Mouse (Mus musculus): ENCODE results near the gene Mylk3.

Gene Mylk3

DNA sequence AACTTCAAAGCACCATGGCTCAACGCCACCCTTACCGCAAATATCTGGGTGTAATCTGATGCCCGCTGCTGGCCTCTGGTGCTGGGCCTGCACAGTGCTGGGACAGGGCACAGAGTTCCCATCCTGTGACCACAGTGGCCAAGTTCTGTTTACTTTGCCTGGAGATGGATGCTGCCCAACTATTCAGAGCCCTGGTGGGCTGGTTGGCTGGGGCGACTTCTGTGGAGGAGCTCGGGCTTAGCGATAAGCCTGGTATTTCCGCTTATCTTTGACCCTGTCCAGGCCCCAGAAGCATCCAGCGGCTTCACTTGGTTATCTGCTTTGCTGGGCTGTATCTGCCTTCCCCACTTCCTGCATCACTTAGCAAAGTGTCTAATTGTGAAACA lies 5.3 kb downstream of the Mylk3 start:
- DNase-seq, result no peak

DNA sequence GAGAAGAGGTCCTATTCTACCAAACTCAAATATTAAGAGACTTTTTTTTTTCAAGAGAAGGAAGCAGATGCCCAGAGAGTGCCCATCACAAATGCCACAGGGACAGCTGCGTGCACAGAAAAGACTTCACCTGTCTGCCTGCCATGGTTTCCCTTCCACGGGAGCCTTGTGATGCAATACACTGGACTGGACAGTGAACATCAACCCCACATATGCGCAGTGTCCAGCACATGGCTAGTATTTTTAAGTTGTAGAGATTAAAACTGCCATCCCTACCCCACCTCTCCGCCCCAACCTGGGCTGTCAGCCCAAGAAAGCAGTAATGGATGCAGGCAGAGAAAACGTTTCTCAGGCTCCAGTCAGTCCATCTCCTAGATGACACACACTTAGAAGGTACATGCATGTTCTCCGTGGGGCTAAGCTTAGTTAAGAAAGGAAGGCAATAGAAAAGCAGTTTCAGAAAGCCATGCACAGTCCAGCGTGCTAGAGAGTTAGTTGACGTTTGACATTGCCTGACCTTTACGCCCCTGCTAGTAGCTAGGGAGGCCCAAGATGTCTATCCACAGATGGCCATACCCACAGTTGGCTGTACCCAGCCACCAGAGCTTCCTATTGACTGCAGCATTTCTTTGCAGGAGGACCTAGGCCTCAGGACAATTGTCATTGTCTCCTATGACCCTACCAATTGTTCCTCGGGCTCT lies 5.9 kb downstream of the Mylk3 start:
- DNase-seq, result no peak

DNA sequence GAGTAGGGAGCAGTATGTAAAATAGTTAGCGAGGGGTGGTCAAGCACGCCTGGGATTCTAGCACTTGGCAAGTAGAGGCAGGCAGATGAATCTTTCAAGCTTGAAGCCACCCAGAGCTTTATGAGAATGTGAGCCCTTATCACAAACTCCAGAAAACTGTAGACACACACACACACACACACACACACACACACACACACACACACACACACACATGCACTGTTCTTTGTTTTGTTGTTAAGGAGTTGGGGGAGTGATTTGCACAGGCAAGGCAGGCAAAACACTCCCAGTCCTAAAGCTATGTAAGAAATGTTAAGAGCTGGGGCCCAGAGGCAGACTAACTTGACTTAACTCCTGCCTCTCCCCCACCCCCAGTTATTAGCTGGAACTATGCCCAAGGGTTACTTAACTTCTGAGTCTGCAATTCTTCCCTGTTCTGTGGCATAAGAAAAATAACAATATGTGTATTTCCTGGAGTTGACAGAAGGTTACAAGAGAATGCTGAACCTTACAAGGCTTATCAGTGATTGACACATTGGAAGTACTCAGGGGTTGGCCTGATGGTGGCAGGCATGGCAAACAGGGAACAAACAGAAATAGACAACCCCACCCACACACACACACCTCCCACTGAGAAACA lies 6.9 kb downstream of the Mylk3 start:
- DNase-seq, result no peak

DNA sequence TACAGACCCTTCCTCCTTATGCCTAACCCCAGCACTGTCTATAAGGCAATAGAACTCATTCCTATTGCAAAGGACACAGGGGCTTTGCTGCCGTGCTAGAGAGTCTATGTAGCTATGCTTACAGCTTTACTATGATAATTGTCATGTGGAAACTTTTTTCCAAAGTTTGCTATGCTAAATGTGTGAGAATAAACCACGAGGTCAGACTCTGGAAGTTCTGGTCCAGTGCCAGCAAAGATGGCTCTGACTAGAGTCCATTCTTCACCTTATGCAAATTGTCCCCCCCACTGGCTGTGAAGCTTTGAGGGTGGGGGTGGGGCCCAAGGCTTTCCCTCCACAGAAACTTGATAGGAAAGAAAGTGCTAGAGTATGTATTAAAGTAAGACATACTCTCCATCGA lies 9.6 kb downstream of the Mylk3 start:
- no peak for DNase-seq

DNA sequence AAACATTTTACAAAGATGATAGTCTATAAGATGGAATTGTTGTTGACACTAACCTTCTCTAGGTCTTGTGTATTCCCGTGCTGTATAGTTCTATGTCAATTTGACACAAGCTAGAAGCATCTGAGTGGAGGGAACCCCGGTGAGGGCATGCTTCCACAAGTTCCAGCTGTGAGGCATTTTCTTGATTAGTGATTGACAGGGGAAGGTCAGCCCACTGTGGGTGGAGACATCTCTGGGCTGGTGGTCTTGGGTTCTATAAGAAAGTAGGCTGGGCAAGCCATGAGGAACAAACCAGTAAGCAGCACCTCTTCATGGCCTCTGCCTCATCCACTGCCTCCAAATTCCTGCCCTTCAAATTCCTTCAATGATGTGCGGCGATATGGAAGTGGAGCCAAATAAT lies 11.9 kb downstream of the Mylk3 start:
- DNase-seq, result no peak

DNA sequence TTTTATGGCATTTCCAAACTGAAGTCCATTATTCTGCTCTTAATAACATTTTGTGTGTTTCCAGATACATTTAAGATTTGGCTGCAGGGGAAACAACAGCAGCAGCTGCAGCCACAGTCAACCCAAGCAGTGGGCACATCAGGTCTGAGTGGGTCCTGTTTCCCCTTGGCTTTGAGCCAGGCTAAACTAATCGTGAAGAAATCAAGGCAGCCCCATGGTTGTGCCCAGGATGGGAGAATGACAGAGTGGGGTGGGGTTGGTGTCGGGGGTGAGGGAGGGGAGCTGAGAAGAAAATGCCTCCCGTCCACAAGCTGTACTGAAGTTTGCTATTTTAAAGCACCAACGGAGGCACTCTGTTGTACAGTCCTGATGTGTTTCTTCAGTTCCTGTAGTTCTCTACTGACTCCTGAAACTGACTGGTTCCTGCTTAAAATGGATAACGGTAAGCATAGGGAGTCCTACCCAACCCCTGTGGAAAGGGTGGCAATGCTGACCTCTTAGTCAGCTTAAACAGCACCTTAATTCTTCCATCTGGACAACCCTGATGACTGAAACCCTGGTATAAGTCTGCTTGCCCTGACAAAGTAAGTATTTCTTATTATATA lies 12.6 kb downstream of the Mylk3 start:
- no peak for DNase-seq

DNA sequence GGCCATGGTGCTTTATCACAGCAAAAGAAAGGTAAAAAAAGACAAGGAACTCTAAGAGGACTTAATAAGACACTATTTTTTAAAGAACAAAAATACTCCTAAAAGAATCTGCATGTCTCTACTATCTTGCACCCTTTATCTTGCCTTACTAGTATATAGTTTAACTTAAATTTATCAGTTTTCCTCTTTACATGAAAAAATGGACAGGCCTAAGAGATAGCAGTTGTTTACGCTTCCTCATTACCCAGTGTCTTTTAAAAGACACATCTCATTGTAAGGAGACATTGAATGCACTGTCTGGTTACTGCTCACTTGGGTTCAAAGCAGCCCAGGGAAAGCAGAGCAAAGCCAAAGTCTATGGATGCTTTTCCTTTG lies 13.7 kb downstream of the Mylk3 start:
- no peak for DNase-seq

DNA sequence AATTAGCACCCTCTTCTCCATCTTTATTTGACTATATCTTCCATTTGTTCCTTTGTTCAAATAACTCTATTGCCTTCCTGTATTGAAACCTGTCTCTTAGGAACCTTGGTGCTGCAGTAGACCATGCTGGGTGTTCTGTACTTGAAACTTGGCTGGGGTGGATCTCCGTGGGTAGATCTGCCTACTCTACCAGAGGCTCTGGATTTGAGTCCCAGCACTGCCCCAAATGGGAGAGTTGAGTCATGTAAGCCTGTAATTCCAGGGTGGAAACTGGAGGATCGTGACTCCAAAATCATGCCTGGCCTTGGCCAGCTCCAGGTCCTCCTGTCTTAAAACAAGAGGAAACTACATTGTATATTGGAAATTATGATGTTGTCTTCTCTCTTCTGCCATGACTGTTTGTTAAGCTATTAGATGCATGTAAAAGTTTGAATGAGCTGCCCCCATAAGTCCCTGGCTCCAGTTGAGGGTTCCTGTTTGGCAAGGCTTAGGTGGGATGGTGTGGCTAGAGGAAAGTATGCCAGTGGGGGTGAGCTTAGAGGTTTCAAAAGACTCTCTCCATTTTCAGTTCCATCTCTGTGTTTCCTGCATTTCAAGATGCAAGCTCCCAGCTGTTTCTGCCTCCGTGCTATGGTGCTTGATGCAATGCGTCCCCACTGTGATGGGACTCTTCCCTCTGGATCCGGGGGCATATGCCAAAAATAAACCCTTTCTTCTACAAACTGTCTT lies 14.2 kb downstream of the Mylk3 start:
- DNase-seq, result no peak

DNA sequence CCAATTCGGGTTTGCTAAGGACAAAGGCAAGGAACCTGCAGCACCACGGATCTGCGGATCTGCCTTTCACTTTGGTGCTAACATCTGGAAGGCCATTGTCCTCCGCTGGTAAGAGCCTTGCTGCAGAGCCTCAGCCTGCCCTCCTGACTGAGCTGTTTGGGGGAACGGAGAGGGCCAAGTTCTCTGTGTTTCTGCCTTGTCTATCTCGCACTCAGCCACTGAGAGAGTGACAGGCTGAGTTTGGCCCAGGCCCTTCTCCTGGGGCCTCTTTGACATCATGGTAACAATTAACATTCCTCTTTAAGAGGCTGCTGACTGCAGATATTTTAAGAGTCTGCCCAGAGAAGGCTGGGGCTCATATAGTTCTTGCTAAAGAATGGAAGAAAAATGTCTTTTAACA lies 21.0 kb downstream of the Mylk3 start:
- no peak for DNase-seq

DNA sequence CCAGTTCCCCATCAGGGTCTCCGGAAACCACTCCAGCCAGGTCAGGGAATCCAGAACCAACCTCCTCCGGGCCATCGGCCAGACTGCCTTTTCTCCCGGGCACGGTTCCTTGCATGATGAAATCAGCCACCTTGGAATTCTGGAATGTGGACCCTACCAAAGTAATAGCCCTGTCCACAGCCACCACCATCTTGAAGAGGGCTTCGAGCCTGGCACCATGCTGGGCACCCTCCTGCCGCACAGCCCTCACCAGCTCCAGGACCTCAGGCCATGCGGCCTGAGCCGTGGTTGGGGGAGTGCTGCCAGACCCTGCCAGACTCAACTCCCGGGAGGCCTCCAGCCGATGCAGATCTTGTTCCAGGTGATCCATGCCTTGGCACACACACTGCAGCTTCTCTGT lies 21.5 kb downstream of the Mylk3 start:
- DNase-seq, result no peak

DNA sequence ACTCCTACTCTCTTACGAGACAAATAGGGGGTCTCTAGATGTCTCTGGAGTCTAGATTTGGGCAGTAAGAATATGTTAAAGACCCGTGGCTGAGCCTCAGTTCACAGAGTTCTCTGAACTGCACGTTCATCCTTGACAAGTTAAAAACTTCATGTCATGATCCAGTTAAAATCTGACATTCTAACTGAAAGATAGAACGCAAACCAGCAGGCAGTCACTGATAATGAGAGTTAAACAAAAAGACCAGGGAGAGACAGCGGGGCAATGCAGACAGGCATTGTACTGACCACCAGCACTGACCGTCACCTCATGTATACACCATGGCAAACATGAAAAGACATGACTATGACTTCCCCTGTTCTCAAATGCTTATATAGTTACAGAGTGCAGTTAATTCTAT lies 22.7 kb downstream of the Mylk3 start:
- DNase-seq, result no peak

DNA sequence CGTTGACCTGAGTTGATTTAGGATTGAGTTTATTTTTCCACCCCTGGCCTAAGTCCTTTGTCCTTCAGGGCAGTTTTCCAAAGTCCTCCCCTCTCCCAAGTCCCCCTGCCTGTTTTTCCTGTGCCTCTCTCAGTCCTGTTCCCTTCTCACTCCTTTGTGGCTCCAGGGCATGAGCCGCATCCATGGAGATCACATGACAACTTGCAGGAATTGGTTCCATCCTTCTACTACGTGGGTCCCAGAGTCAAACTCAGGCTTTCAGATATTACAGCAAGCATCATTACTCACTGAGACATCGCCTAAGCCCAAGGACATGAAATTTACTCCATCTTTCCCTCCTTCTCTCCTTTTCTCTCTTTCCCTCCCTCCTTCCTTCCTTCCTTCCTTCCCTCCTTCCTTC lies 23.9 kb downstream of the Mylk3 start:
- DNase-seq, result no peak

DNA sequence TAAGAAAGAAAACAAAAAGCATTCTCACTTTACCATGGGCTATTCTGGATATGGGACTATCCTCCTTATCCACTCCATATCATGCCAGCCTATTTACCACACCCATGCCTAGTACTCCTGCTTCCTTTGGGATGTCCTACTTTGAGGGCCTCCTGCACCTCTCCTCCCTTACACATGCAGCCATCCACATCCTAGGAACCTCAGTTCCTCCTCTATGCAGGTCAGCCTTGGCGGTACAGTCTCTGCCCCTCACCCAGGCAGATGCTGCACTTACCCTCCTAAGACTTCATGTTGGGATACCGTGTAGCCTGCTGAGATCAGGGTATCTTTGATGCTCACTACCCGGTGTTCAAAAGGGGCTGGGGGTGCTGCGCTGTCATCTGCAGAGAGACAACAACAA lies 32.9 kb downstream of the Mylk3 start:
- DNase-seq, result no peak

DNA sequence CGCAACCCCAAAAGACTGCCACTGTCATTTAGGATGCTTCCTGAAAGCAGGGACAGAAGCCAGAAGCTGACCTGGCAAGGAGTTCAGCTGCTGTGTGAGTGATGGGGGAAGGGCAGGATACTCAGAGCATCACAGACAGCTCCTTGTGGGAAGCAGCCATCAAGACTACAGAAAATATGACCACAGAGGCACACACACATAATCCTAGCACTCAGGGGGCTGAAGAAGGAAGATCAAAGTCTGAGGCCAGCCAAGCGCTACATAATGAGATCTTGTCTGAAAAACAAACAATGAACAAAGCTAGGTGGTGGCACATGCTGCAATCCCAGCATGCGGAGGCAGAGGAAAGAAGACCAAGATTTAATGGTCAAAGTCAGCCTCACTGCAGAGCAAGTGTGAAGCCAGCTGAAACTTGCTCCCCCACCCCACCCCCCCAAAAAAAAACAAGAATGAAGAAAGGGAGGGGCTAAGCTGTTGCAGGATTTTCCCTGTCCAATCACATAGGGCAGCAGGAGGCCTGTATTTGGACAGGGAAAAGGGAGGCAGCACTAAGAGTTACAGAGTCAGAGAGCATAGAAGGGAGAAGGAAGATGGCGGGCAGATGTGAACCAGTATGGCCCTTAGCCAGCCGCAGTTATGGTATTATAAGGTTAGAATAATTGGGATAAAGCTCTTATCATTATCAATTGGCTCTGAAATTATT lies 46.1 kb downstream of the Mylk3 start:
- no peak for DNase-seq

DNA sequence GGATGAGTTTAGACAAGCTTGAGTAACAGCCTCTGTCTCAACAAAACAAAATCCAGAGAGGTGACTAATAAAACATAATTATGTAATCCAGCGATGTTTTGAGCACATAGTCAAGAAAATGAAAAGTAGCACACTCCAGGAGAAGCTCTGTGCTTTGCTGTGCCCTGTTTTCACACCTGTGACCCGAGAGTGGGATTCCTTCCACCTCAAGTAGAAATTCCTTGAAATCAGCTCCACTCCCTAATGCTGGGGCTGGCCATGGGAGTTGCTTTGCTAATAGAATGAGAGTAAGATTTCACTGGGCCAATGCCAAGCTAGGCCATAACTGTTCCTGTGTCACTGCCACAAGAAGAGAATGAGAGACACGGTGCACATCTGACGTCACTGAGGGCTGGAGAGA lies 48.5 kb downstream of the Mylk3 start:
- DNase-seq, result no peak

DNA sequence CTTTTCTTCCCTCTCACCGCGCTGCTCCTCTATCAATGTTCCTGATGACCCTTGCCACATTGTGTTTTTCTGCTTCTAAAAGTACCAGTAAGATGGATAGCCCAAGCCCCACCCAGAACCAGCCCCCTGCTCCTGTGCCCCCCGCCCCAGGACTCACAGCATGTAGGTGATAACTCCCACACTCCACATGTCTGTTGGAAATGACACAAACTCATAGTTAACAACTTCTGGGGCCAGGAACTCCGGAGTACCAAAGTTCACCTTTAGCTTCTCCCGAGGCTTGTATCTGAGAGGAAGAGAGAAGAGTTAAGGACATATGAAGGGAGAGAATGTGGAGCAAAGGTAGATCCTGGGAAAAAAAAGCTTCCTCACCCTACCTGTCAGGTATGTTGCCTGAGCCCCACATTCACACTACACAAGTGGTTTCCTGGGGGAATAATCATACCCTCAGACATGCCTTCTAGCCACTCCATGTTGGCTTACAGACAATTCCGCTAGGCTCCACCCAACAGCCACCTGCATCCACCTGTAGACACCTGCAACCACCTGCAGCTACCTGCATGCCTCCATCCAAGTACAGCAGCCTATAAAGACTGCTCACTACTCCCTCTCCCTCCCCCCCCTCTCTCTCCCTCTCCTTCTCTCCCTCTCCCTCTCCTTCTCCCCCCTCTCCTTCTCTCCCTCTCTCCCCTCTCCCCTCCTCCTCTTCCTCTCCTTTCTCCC lies 49.8 kb downstream of the Mylk3 start:
- DNase-seq, result no peak

DNA sequence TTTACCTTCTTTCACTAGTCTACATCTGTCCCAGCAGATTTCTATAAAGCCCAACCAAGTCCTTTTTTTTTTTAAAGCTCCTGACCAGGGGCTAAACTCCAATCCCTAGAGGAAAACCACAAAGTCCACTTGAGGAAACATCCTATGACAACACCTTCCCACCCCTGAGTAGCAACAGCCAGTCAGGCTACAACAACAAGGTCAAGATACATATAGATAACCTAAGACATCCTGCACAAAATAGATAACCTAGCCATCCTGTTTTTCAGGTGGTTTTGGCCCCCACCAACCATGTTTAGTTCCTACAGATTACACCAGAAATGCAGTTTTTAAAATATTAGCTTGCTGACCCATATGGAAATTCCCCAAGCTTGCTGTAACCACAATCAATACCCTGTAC lies 51.0 kb downstream of the Mylk3 start:
- DNase-seq, result no peak

DNA sequence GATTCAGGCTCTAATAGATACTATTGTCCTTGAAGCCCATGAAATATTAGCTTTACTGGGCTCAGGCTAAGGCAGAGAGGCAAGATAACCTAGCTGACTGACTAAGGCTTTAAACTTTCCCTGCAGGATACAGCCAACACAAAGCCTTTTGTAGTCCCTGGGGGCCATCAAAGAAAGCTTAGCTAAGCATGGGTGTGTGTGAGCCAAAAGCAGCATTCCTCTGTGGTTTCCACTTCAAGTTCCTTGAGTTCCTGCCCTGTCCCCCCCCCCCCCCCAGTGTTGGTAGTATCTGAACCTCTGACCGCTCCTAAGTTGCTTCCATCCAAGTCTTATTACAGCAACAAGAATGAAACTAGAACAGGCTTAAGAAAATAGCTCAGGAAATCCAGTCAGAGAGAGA lies 56.6 kb downstream of the Mylk3 start:
- no peak for DNase-seq

DNA sequence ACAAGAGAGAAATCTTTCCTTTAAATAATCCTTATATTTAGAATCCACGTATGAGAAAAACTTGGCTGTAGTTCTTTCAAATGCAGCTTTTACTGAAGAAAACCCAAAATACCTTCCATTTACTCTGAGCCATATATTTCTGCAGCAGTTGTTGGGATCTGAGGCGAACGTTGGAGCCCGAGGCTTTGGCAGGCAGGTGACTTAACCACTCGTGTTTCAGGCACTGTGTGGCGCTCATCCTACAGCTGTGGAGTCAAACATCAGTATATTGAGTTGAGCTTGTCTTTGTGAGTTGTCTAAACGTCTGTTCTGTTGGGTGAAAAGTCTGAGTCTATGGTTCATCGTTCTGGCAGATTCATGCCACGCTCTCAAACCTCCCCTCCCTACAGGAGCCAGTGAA lies 59.1 kb downstream of the Mylk3 start:
- no peak for DNase-seq

DNA sequence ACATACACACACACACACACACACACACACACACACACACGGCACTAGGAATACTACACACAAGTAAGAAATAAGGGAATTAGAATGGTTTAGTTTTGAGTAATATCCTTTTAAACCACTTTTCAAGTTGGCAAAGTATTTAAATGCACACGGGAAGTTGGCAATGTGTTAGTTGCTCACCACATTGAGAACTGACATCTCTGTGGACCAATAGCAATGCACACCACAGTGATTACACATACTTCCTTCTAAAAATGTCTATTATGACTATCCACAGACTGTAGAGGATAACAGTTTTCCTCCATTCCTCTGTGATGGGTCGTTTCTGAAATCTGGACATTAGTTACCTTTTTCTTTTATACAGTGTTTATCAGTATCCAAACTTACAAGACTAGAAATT lies 63.1 kb downstream of the Mylk3 start:
- DNase-seq, result no peak

DNA sequence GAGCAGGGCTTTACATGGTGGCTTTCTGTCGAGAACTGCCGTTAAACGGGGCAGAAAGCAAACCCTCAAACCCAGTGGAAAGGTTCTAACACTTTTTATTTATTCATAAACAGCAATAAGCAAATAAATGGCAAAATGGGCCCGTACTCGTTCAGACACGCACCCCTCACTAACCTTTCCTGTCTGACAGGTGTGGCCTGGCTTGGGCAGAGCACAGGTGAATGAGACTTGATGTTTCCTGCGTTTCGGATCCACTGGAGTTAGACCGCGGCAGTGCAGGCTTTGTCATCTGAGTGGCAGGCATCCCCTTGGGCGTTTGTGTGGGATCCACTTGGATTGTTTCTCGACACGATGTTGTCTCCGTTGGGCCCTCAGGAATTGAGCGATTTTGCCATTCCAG lies 64.2 kb downstream of the Mylk3 start:
- DNase-seq, result no peak

DNA sequence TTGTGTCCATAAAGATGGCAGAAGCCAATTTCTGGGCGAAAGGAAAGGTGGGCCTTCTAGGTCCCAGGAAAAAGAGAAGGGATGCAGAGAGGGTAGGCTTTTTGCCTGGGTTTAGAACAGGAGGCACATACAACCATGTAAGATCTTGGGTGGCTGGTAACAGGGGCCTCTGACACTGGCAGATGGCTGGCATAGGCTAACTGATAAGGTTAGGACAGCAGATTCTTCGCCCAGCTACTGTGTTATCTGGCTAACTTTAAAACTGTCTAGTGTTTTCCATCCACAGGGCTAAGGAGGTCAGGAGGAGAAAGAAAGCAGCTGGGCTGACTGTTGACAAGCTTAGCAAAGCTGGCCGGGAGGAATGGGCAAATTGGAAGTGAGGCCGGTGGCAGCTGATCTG lies 67.6 kb downstream of the Mylk3 start:
- no peak for DNase-seq

DNA sequence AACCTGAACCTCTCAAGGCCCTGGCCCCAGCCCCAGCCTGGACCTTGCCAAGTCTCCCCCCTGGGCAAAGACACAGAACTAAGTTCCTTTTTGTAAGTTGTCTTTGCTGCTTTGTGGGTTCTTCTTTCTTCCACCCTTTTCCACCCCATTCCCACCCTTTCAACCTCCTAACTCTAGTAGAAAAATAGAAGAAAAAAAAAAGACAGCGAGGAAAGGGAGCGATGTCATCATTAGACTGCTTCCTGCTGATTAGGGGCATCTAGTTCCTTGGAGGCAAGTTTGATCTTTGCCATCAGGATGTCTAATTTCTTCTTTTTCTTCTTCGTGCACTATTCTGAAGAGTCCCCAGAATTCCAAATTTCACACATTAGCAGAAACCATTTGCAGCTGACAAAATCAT lies 73.1 kb downstream of the Mylk3 start:
- DNase-seq, result no peak

Data from thymus, adult 18-20 months (tissue).